Mouse (Mus musculus): ENCODE data around the gene Mcf2l.

- TF ChIP-seq CTCF (IDR thresholded peaks at IDR 0.05; ENCODE audit: low read depth) (no peak), EP300 (IDR thresholded peaks at IDR 0.05; ENCODE audit: low read depth) (no peak)
Measured at GRCm38 (mm10) chr8:12995481-12995880, 121.9 kb downstream of the Mcf2l start.

Measured in heart, postnatal 0 days (tissue).